Mouse (Mus musculus) embryonic fibroblast, embryonic 13.5 days (primary cell): ENCODE results near the gene Elovl7.

Experiments
- CTCF ChIP-seq: IDR thresholded peaks from 2 replicates; pipeline ENCODE4 v1.5.1; 2011; ENCODE audit warnings: mild to moderate bottlenecking, control low read depth, low read length, moderate library complexity, borderline replicate concordance; ENCODE audit not compliant: insufficient read depth
- POLR2A ChIP-seq: IDR thresholded peaks from 2 replicates; pipeline ENCODE4 v1.6.1; 2011; ENCODE audit warnings: low read depth, mild to moderate bottlenecking, control low read depth, low read length, moderate library complexity

DNA sequence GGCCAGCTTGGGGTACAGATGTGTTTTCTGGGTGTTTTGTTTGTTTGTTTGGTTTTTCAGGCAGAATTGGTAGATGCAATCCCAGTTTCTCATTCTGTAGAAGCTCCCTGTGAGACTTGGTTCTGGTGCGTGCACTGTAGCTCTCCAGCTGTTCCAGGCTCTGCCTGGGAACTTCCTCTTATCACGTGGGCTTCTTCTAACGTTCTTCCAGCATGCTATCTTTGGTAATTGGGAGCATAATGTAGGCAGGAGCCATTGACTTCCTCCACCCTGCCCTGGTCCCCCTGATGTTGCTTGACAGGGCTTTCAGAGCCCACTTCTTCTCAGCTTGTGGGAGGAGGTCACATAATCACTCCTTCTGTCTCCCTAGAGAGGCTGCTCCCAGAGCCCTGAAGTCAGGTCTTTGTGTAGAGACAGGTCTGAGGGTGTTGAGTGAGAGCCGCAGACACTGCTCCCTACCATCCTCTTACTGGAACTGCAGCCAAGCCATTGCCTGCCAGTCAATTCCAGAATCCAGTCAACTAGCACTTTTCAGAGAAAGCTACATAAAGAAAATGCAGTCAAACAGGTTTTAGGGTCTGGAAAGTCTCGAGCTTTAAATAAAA is 86.2 kb downstream of the Elovl7 start:
- TF ChIP-seq CTCF (no peak), POLR2A (no peak)
